Mouse (Mus musculus) heart, adult 2 months (tissue): Measurements from ENCODE around the gene Tnfsf10. TPM values are rescaled to one million over a fixed set of nuclear protein-coding genes. Genes with fewer than 3 reads are reported as not detected.

Experiments used
- DNase-seq, 2 experiments: peaks; one replicate each; pipeline ENCODE4 v3.0.0; 2021
- H3K27ac ChIP-seq: fragments of 200-600 bp; 2 replicates; pipeline ENCODE4 v1.8.1; 2022
- H3K27me3 ChIP-seq: fragments of 200-500 bp; 2 replicates; pipeline ENCODE4 v1.6.1; 2012; ENCODE audit warnings: mild to moderate bottlenecking, low read length, inconsistent platforms, mixed read lengths; ENCODE audit not compliant: control insufficient read depth, insufficient read depth
- H3K36me3 ChIP-seq: fragments of 200-500 bp; 2 replicates; pipeline ENCODE4 v1.6.1; 2012; ENCODE audit warnings: low read length, inconsistent platforms; ENCODE audit not compliant: control insufficient read depth, insufficient read depth
- H3K4me1 ChIP-seq: fragments of 200-500 bp; 2 replicates; pipeline ENCODE4 v1.6.1; 2011; ENCODE audit warnings: low read length; ENCODE audit not compliant: control insufficient read depth, insufficient read depth
- H3K4me3 ChIP-seq: fragments of 200-600 bp; 2 replicates; pipeline ENCODE4 v1.8.1; 2022
- H3K79me2 ChIP-seq: fragments of 200-500 bp; replicated peaks from 2 replicates; pipeline ENCODE4 v1.6.1; 2012; ENCODE audit warnings: mild to moderate bottlenecking, inconsistent platforms, low read length, moderate library complexity, mixed read lengths; ENCODE audit not compliant: control insufficient read depth, insufficient read depth
- H3K9ac ChIP-seq: fragments of 200-500 bp; 2 replicates; pipeline ENCODE4 v1.6.1; 2012; ENCODE audit warnings: low read depth, mild to moderate bottlenecking, control low read depth, inconsistent platforms, low read length, mixed read lengths
- CTCF ChIP-seq: fragments of 200-600 bp; IDR thresholded peaks from 2 replicates; pipeline ENCODE4 v1.8.1; 2022; ENCODE audit warnings: antibody characterized with exemption, mild to moderate bottlenecking, moderate library complexity
- EP300 ChIP-seq: fragments of 200-500 bp; IDR thresholded peaks from 2 replicates; pipeline ENCODE4 v1.6.1; 2011; ENCODE audit warnings: low read depth, low read length, control low read depth; ENCODE audit not compliant: insufficient read depth
- POLR2A ChIP-seq: fragments of 200-500 bp; IDR thresholded peaks from 2 replicates; pipeline ENCODE4 v1.6.1; 2011; ENCODE audit warnings: mild to moderate bottlenecking, low read depth, low read length, control low read depth; ENCODE audit not compliant: insufficient read depth
- WGBS: fragments of 180-500 bp; shearing (Covaris S2); methylation state at CpG from one replicate; pipeline ENCODE4 v1.1.7; 2018; 5-methylcytosine and 5-hydroxymethylcytosine counted together
- intact Hi-C: fragments of 180-260 bp; cut with DNase I; formaldehyde crosslinking; loops from one replicate; pipeline ENCODE4 v1.15.1; 2025
- polyA plus RNA-seq: library from polyadenylated mRNA; depleted of rRNA; stranded (reverse); fragments of >200 nt; gene quantifications from 2 replicates; pipeline ENCODE4 v1.2.3, GENCODE M21; 2012
- total RNA-seq, 2 experiments: library from RNA; stranded (reverse); gene quantifications; 2 replicates each; pipeline ENCODE4 v1.2.3; 2021

The Tnfsf10 gene
- total and polyA plus RNA-seq, 3 experiments, result 4.2 to 10.4 (median 6.3) TPM

- Histone ChIP-seq H3K4me1 (no peaks in the 10 kb centered on the region), H3K27ac (no peak overlapping the region), H3K9ac (no peak overlapping the region), H3K27me3 (peaks cover 7% of the 10 kb centered on the region), H3K4me3 (no peak overlapping the region), H3K36me3 (no peaks in the 10 kb centered on the region), H3K79me2 (no peaks in the 10 kb centered on the region)
- 5% methylated on average over 10 of the region's 10 CpGs for WGBS
- intact Hi-C loops, result no loop called here
- DNase-seq, result no peak
- TF ChIP-seq POLR2A, result no peak
- TF ChIP-seq EP300, result no peak
- no peak for TF ChIP-seq CTCF
These were observed 53.3 kb downstream of the Tnfsf10 start for GRCm38 (mm10) chr3:27370125-27370524.

GRCm38 (mm10) chr3:27370582-27371275 lies 53.9 kb downstream of the Tnfsf10 start:
- DNase-seq, result no peak
- H3K9ac ChIP-seq, result no peak overlapping the region
- intact Hi-C loops, result no loop called here
- WGBS, result 8% methylated on average over 20 of the region's 20 CpGs
- H3K36me3 ChIP-seq, result no peaks in the 10 kb centered on the region
- no peaks in the 10 kb centered on the region for H3K79me2 ChIP-seq
- H3K27ac ChIP-seq, result no peak overlapping the region
- no peaks in the 10 kb centered on the region for H3K4me1 ChIP-seq
- peaks cover 7% of the 10 kb centered on the region for H3K27me3 ChIP-seq
- H3K4me3 ChIP-seq, result no peak overlapping the region
- TF ChIP-seq CTCF (no peak), EP300 (no peak), POLR2A (no peak)

- Histone ChIP-seq H3K27ac (no peak within 1 kb of the TSS), H3K79me2 (no peaks in the 10 kb centered on the region), H3K4me1 (no peaks in the 10 kb centered on the region), H3K4me3 (no peak within 1 kb of the TSS), H3K9ac (no peak within 1 kb of the TSS), H3K36me3 (no peaks in the 10 kb centered on the region), H3K27me3 (peaks cover 7% of the 10 kb centered on the region)
- DNase-seq, result no peak
- intact Hi-C loops, result no loop called here
- WGBS, result 2% methylated on average over 19 of the region's 19 CpGs
- TF ChIP-seq EP300 (no peak), CTCF (no peak), POLR2A (no peak)
These were observed 54.4 kb downstream of the Tnfsf10 start, which contains the start of gene Ghsr for GRCm38 (mm10) chr3:27371276-27371621. Ghsr (plus strand) TSS chr3:27371351.

GRCm38 (mm10) chr3:27371725-27372650 lies 55.2 kb downstream of the Tnfsf10 start:
- WGBS, result 3% methylated on average over 77 of the region's 77 CpGs
- no peak overlapping the region for H3K4me3 ChIP-seq
- peaks cover 7% of the 10 kb centered on the region for H3K27me3 ChIP-seq

GRCm38 (mm10) chr3:27374396-27374795 lies 57.6 kb downstream of the Tnfsf10 start:
- H3K9ac ChIP-seq, result no peak overlapping the region
- H3K4me3 ChIP-seq, result no peak overlapping the region
- TF ChIP-seq CTCF, result no peak
- no peak for TF ChIP-seq EP300
- TF ChIP-seq POLR2A, result no peak
- intact Hi-C loops, result no loop called here
- no peaks in the 10 kb centered on the region for H3K4me1 ChIP-seq
- no peaks in the 10 kb centered on the region for H3K79me2 ChIP-seq
- H3K36me3 ChIP-seq, result no peaks in the 10 kb centered on the region
- H3K27me3 ChIP-seq, result peaks cover 7% of the 10 kb centered on the region
- 56% methylated on average over 9 of the region's 9 CpGs for WGBS
- no peak for DNase-seq
- no peak overlapping the region for H3K27ac ChIP-seq

More at GRCm38 (mm10) chr3:27371725-27372650, 55.2 kb downstream of the Tnfsf10 start:
- Histone ChIP-seq H3K27ac (no peak overlapping the region), H3K9ac (no peak overlapping the region), H3K36me3 (no peaks in the 10 kb centered on the region), H3K4me1 (no peaks in the 10 kb centered on the region), H3K79me2 (no peaks in the 10 kb centered on the region)
- DNase-seq, result no peak
- intact Hi-C loops, result no loop called here
- TF ChIP-seq EP300, result no peak
- TF ChIP-seq POLR2A, result no peak
- TF ChIP-seq CTCF, result no peak

GRCm38 (mm10) chr3:27377935-27378334 lies 61.1 kb downstream of the Tnfsf10 start:
- WGBS, result 54% methylated on average over 4 of the region's 4 CpGs
- TF ChIP-seq CTCF, result no peak
- TF ChIP-seq EP300, result no peak
- no peak for TF ChIP-seq POLR2A
- H3K27ac ChIP-seq, result no peak overlapping the region
- H3K4me1 ChIP-seq, result no peaks in the 10 kb centered on the region
- no peaks in the 10 kb centered on the region for H3K27me3 ChIP-seq
- no peak overlapping the region for H3K4me3 ChIP-seq
- H3K9ac ChIP-seq, result no peak overlapping the region
- H3K79me2 ChIP-seq, result no peaks in the 10 kb centered on the region
- no peak for DNase-seq
- no peaks in the 10 kb centered on the region for H3K36me3 ChIP-seq
- intact Hi-C loops, result no loop called here
